Mouse (Mus musculus): ENCODE measurements around the gene Nsa2.
"Not testable (repeated sequence)": the region's sequence is repeated elsewhere in the genome, so short reads cannot be mapped to it uniquely, and the experiment has no call there.

The Nsa2 gene

DNA sequence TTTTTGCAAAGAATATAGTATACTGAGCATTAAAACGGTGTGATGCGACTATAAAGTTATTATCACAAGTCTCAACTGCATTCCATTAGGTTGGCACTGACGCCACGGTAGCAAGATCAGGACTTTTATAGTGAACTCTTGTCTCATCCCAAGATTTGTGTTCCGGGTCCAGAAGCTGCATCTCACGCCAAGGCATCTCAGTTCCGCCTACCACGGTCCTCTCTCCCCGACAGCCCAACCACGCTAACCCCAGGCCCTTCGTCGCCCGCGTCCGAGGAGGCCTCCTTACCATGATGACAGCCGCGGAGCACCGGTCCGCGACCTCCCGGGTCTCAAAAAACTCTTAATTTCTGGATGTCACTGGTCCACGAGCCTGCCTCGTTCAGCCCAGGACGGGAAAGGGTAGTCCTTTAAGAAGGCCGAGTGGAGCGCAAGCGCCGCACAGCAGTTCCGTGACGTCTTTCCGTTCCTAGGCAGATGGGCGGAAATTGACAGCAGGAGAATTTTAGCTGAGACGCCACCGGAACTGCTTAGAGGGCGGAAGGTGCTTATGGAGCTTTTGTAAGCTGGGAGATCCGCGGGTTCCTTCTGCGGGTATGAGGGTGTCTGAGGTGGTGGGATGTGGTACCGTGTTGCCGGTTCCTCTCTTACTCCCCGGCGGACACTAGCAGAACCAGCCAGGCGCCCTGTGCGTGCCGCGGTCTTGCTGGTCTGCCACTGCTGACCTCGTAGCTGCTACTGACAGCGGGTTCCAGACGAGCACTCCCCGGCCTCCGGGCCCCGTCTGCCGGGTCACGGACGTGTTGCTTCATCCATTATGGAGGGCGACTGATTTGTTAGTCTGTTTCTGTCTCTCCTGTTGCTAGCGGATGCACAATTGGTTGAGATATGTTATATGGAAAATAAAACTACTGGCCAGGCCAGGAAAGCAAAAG is at the start of gene Nsa2, which contains the start of gene Gfm2:
Gene Nsa2, minus strand, starts transcription at position 472 of the 935 bp plus-strand sequence.
Gene Gfm2, plus strand, starts transcription at position 472 of the 935 bp plus-strand sequence.
- CTCF ChIA-PET: interaction anchor here (1.1 to 1.4 kb wide), 2 partner anchors 9 to 102 kb away, joined by 3 read pairs; partner anchors contain the start of gene Enc1

DNA sequence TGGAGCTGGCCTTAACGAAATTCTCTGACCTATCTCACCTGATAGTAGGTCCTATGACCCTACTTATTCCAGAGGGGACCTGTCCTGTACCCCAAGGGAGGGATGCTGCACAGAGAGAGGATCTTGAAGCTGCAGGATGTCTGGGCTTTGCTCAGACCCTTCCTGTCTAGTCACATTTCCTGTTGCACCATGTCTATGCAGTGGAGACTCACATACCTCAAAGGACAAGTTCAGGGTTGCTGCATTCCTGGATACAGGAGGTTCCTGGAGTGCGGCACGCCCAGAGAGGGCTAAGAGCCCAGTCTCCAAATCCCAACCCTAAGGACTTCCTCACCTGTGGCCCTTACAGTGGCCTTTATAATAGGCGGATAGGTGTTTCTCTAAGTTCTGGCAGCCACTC is 48.6 kb upstream of the Nsa2 start:
- CTCF ChIA-PET: interaction anchor here (0.6 kb wide), 1 partner anchor 110 kb away, joined by 14 read pairs; no protein-coding TSS in a partner anchor

DNA sequence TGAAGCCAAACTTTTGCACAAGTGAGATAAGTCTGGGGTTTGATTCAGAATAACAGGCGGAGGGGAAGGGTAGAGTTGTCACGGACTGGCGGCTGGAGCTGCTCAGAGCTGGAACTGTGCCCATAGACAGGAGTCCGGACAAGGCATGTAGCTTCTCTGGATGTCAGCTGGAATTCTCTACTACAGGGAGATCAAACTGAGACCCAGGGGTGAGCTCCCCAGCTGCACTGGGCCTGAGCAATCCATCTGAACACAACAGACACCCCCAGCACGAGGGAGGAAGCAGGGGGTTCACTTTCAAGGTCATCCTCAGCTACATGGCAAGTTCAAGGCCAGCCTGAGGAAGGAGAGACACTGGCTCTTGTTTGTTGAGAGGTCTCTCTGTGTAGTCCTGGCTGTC is 46.9 kb upstream of the Nsa2 start:
- CTCF ChIA-PET: interaction anchor here (0.6 kb wide), 1 partner anchor 21 kb away, joined by 5 read pairs; no protein-coding TSS in a partner anchor

DNA sequence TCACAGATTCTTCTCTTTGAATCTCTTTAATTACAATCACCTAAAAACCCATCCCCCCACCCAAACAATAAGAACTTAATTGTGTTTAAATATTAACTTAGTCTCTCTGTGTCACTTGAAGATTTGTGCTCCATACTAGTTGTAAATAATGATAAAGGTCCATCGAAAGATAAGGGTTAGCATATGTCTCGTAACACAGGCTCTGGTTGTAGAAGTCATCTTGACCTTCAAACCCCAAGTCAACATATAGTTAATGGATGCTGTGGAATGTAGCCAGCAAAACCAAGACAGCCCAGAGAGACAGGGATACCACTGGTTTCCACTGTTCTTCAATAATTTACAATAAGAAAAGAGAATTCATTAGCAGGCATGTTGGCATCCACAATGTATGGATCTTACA is 46.4 kb upstream of the Nsa2 start:
- CTCF ChIA-PET: no interaction called here

DNA sequence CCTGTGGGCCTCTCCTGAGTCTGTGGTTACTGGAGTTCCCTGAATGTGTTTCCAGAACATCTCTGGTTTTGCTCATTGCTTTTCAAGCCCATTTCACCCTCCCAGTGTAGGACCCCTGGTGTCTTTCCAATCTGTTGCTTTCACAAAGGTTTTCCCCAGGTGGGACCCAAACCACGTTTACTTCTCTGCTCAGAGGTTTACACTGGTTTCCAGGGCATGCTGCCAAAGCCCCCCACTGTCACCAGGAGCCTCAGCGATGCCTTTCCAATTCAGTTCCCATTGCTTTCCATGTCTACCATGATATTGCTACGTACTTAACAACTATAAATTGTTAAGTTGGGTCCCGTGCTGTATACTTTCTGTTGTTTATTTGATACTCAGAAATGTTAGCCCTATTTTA is 45.1 kb upstream of the Nsa2 start:
- CTCF ChIA-PET: interaction anchor here (0.6 kb wide), 1 partner anchor 712 kb away, joined by 4 read pairs; no protein-coding TSS in a partner anchor

DNA sequence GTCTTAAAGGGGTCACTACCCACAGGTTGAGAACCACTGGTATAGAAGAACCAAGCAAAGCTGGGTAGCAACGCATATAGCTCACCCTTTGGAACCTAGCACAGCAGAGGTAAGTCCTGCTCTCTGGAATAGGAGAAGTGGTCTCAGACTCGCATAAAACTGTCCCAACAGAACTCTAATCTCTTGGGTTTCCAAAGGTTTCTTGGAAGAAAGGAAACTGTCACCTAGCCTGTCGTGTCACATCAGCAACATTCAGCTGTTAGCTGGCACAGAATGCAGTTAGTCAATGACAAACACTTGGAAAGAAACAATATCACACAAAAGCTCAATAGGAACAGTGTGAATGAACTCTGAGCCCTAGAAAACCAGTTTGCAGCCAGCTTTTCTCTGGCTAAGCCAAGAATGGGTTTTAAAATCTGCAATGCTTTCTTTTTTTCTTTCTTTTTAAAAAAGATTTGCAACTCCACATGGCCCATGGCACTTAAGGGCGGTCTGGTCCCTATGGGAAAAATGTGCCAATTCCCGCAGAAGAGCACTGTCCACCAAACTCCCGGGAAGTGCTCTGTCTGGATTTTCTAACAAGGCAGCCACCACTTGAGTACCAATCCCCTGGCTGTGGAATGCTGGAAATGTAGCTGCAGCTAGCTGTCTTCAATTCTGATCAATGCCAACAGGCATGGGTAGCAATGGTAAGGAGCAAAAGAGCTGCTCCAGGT is 42.5 kb upstream of the Nsa2 start:
- CTCF ChIA-PET: interaction anchor here (0.6 kb wide), 1 partner anchor 11 kb away, joined by 3 read pairs; no protein-coding TSS in a partner anchor

DNA sequence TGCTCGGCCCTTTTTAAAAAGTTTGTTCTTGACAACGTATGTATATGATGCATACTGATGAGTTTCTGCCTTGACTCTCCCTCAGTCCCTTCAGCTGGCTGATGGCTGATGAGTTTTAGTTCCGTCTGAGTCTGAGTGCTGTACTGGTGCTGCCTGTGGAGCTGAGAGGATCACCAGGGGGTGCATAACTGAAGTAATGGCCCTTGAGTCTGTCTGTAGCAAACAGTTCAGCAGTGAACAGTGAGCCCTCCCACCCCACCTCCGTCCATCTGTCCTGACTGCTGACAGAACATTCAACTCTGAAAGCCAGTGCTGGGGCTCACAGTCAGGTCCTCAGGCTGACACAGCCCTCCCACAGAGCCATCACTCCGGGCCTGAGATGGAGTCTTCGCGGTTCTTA is 41.2 kb upstream of the Nsa2 start:
- CTCF ChIA-PET: no interaction called here

DNA sequence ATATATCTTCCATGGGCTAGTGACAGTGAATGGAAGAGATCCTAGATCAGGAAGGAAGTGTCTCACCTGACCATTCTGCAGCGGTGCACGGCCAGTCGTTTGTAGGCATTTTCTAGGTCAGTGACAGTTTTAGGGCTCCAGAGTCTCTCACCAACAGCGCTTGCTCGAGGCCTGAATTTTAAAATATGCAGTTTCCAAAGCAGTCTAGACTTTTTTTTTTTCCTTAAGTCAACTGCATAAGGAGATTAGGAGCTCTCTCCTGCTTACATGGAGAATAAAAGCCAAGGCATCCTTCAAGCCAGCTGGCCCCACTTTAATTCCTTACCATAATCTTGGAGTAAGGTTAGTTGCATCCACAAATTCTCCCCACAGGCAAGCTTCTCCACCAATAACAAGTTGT is 39.0 kb upstream of the Nsa2 start:
- CTCF ChIA-PET: interaction anchor here (0.6 kb wide), 1 partner anchor 32 kb away, joined by 3 read pairs; no protein-coding TSS in a partner anchor

DNA sequence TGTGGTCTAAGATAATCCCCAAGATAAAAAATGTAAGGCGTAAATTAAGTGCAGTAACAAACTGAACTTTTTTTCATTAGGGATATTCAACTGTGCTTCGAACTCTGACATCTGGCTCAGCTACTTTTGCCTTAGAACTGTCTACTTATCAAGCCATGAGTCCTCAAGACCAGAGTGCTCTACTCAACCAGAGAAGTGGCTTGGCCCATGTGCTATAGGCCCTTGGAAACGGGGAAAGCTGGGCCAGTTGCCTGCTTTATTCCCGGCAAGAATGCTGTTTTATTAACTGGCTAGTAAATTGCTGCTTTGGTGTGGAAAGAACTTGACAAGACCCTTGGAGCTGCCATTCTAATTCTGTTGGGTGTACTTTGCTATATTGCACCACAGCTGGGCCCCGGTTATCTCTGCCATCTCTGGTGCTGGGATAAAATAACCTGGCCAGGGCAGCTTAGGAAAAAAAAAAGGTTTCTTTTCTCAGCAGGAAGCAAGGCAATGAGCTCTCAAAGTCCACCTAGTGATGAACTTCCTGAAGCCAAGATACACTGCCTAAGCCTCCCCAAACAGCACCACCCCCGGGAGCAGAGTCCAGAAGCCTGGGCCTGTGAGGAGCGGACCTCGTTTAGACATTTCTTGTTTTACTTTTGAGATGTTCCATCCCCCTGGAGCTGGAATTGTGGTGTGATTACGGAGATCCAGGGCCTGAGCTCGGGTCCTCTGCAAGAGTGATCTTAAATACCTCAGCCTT is 38.0 kb upstream of the Nsa2 start:
- CTCF ChIA-PET: no interaction called here

DNA sequence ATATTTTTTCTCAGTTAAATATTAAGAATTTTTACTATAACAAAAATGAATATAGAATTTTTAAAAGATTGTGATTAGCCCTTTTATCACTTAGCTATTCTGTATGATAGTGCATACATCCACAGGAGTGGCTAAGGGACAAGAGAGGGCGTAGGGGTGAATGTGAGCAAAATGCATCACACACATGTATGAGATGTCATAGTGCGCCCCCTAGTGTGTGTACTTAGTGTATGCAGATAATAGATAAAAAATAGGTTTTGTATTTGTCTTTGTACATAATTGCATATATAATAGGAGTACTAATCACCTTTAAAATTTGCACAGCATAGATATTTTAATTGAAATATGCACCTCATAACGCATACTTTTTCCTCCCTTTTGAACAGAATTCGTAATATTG is 8.1 kb upstream of the Nsa2 start:
- CTCF ChIA-PET: interaction anchor here (0.6 to 0.8 kb wide), 2 partner anchors 8 to 35 kb away, joined by 3 read pairs; partner anchors contain the start of genes Gfm2 and Nsa2

DNA sequence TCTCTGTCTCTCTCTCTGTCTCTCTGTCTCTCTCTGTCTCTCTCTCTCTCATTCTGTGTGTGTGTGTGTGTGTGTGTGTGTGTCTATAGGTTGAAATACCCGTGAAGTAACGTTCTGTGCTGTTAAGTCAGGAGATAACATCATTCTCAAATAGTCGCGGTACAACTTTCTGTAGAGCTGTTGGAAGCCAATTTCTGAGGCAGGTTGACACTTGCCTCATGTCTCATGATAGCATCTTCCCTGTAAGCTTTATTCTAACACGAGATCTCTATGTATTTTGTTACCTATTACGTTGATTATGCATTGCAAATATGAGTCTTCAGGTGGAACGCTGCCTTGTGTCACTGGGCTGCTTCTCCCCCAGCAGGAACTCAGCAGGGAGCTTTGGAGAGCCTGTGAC is 4.6 kb upstream of the Nsa2 start:
- CTCF ChIA-PET: no interaction called here

DNA sequence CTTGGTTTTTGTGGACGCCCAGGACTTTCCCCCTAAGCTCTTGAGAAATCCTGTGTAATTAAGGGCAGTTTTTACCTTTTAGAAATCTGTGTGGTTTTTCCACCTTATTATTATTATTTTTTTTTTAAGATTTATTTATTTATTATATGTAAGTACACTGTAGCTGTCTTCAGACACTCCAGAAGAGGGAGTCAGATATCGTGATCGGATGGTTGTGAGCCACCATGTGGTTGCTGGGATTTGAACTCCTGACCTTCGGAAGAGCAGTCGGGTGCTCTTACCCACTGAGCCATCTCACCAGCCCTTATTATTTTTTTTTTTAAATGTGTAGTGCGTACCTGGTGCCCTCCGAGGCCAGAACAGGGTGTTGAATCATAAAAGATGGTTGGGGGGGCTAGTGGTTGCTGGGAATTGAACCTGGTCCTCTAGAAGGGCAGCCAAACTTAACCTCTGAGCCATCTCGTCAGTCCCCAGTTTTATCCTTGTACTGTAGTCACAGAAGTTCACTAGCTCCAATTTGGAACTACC is 731 bp upstream of the Nsa2 start:
- CTCF ChIA-PET: interaction anchor here (1.1 kb wide), 1 partner anchor 8 kb away, joined by 3 read pairs; no protein-coding TSS in a partner anchor

DNA sequence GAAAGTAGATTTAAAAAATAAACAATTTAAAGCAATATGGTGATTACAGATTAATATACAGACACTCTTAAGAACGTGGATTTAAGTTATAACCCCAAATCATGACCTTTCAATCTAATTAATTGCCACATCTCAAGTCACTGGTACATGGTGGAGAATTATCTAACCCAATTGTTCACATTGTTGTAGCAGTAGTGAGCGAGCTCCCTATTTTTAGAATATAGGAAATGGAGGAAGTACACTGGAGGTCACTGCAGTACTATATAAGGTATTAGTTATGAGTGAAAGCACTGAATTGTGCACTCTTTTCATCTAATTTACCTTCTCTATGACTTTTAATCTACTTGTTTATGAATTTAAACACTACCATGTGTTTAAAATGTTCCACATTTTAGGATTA is 7.3 kb downstream of the Nsa2 start:
- CTCF ChIA-PET: not testable (repeated sequence)

DNA sequence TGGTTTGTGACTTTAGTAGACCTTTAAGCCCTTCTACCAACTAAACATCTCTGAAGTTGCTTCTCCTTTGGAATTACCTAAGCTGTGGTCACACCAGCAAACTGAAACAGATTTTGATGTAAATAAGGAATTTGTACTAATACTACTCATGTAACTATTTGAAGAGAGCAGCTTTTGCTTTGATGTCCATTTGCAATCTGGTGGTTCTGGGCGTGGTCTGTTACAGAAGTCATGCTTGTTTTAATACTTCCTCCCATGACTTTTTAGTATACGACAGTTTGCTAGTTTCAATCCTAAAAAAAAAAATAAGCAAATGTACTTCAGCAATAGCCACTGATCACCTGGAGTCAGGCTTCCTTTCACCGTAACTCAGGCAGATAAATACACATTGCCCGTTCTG is 8.1 kb downstream of the Nsa2 start:
- CTCF ChIA-PET: not testable (repeated sequence)

DNA sequence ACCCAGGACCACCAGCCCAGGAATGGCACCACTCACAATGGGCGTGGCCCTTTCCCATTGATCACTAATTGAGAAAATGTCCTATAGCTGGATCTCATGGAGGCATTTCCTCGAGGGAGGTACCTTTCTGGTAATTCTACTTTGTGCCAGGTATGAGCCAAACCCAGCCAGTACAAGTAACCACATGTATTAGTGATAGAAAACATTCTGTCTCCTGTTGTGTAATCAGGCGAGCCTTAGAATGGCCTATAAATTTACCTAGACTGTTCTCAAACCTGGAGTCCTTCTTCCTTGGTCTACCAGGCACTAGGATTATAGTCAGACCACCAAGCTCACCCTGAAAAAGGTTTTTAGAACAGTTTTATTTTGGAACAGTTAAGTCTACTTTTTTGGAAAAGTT is 16.4 kb downstream of the Nsa2 start:
- CTCF ChIA-PET: no interaction called here

DNA sequence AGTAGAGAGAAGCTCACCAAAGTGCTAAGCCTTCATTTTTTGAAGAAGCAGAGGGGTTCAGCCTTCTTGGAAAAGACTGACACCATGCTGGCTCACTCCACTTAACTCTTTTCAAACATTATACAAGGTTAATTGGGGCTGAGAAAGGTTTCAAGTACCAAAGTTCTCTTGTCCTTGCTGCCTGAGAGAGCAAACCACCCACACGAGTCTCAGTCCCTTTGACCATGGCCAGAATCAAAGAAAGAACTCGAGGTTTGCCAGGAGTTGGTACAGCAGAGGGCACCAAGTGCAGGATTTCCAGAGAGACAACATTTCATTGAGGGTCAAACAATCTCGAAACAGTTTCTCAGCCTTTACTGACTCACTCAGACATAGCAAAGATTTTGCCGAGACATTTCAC is 28.7 kb downstream of the Nsa2 start:
- CTCF ChIA-PET: no interaction called here

DNA sequence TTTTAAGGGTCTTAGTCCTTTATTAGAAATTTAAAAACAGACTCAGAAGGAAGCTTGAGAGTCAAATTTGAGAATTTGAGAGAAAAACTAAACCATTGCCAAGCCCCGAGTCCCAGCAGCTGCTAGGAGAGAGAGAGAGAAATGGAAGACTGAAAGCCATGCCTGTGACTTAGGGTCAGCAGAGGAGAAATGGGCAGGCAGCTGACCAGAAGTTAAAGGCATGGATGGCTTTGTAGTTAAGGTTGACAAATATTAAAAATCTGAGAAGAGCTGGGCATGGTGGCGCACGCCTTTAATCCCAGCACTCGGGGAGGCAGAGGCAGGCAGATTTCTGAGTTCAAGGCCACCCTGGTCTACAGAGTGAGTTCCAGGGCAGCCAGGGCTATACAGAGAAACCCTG is 30.0 kb downstream of the Nsa2 start:
- CTCF ChIA-PET: not testable (repeated sequence)

DNA sequence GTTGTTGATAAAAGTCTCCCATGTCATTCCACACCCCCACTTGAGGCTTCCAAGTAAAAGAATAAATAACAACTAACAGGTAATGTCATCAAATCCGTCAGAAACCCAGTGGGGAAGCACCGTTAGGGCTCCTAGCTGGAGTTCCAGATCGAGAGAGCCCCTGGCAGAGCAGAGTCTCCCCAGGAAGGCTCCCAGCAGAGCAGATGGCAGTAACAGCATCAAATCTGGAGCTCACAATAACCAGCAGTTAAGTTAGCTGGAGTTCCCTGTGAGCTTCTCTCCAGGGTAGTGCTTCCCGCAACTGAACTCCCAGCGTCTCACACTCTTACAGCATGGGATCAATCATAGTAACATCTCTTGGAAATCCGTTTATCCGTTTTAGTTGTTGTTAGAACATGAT is 32.7 kb downstream of the Nsa2 start:
- CTCF ChIA-PET: no interaction called here

DNA sequence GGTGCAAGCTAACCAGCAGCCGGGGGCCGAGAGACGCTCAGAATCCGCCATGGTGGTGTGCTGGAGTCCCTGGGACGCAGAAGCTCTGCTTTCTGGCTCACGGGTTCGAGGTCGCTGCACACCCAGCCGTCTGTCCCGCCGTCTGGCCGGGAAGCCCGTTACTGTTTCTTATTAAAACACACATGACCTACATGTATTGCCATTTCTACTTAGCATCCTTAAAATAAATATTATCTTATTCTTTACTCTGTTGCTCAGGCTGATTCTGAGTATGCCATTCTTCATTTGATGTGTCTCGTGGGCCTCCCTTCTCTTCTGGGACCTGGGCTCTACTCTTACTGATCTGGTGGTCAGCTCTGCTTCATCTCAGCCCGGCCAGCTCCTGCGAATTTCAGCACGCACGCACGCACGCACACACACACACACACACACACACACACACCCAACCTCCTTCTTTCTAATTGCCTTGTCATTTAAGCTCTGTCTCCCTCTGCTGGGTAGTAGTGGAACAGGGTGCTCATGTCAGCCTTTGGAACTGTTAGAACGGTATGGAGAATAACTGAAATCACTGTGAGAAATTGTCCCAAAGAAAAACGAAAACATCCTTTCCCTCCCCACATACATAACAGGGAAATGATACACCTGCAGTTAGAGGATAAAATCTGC is 38.4 kb downstream of the Nsa2 start, which contains the start of gene Gm6169:
Gene Gm6169, minus strand, starts transcription at position 51 of the 666 bp plus-strand sequence.
- CTCF ChIA-PET: interaction anchor here (0.6 kb wide), 2 partner anchors 1068 to 1200 kb away, joined by 3 to 4 read pairs; no protein-coding TSS in a partner anchor

DNA sequence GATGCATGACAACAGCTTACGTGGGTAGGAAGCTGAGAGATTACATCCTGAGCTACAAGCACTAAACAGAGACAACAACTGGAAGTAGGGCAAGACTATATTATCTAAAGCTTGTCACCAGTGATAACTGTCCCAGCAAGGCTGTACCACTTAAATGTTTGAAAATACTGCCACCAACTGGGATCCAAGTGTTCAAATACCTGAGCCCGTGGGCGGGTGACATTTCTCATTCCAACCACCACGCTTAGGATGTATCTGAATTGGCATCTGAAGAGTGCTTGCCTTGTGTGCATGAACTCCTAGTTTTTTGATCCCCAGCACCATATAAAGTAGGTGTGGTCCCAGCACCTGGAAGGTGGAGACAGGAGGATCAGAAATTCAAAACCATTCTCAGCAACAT is 42.0 kb downstream of the Nsa2 start:
- CTCF ChIA-PET: no interaction called here

DNA sequence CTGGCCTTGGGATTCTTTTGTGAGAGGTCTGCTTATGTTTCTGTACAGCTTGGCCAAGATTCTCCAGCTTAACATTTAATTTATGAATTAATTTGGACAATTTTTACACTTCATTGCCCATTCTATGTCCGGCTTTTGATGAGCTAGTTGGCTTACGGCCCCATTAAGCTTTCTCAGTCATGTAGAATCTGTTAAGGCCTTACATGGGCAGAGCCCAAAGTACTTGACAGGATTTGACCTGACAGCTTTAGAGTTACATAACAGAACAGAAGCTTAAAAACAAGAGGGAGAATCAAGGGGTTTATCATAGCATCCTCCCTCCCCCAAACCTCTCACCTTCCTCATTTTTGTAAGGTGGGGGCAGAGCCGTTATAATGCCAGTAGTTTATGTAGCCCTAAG is 49.6 kb downstream of the Nsa2 start:
- CTCF ChIA-PET: no interaction called here
